Mouse (Mus musculus): ENCODE measurements around the gene Cfap100.
A peak's percentile ranks its signal among the peaks of the same experiment; 100 is the strongest.

The Cfap100 gene

GRCm38 (mm10) chr6:90374647-90375046 is 54.0 kb downstream of the Cfap100 start:
- DNase-seq (ENCODE audit: low spot score) = no peak

- no peak for DNase-seq (ENCODE audit: low spot score)
Measured at GRCm38 (mm10) chr6:90369725-90370553, 58.7 kb downstream of the Cfap100 start.

- DNase-seq (ENCODE audit: low spot score) = peak; percentile 98
Measured at GRCm38 (mm10) chr6:90368976-90369724, 59.4 kb downstream of the Cfap100 start, which contains the start of gene Zxdc. TSS of gene Zxdc (plus strand) at chr6:90369492.

GRCm38 (mm10) chr6:90363301-90363700 is 65.3 kb downstream of the Cfap100 start:
- DNase-seq (ENCODE audit: low spot score) = no peak

- no peak for DNase-seq (ENCODE audit: low spot score)
Measured at GRCm38 (mm10) chr6:90360922-90361614, 67.5 kb downstream of the Cfap100 start.

- no peak for DNase-seq (ENCODE audit: low spot score)
Measured at GRCm38 (mm10) chr6:90360024-90360781, 68.4 kb downstream of the Cfap100 start.

GRCm38 (mm10) chr6:90359445-90359844 is 69.2 kb downstream of the Cfap100 start:
- DNase-seq (ENCODE audit: low spot score) = no peak

- DNase-seq (ENCODE audit: low spot score) = no peak
Measured at GRCm38 (mm10) chr6:90358142-90358541, 70.5 kb downstream of the Cfap100 start.
